Mouse (Mus musculus) lung, adult 2 months (tissue): ENCODE results near the gene Gipc3.

Experiments
- CTCF ChIP-seq: fragments of 200-500 bp; IDR thresholded peaks from 2 replicates; pipeline ENCODE4 v1.5.1; 2011; ENCODE audit warnings: mild to moderate bottlenecking, low read length, control low read depth; ENCODE audit not compliant: insufficient read depth
- POLR2A ChIP-seq: fragments of 200-500 bp; IDR thresholded peaks from 2 replicates; pipeline ENCODE4 v1.6.1; 2011; ENCODE audit warnings: low read depth, mild to moderate bottlenecking, control low read depth, low read length, borderline replicate concordance; ENCODE audit errors: extremely low read depth

DNA sequence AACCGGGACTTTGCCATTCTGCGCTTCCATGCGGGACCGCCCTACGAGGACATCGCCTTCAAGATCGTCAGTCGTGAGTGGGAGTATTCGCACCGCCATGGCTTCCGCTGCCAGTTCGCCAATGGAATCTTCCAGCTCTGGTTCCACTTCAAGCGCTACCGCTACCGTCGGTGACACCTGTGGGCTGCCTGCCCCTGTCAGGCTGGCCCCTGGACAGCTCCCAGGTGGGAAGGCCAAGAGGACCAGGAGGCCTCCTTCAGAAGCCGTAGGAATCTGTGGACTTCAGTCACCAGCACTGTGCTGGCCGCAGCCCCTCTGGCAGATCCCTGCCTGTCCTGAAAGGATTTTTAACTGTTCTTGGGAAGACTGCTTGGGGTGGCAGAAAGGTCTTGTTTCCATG, 17.3 kb downstream of the Gipc3 start:
- TF ChIP-seq POLR2A: no peak
- TF ChIP-seq CTCF: no peak
